Mouse (Mus musculus) inflammation-experienced regulatory T-cells (primary cell): ENCODE data around the gene Stfa3. TPM values are rescaled to one million over a fixed set of nuclear protein-coding genes. Genes with fewer than 3 reads are reported as not detected.

Experiments used
- polyA plus RNA-seq, 2 experiments: library from polyadenylated mRNA; unstranded; fragments of 100-300 nt; shearing (Covaris generic); gene quantifications; one replicate each; pipeline ENCODE4 v1.2.1; 2017

The Stfa3 gene
- 1 to 10 TPM in 1 of 2 experiments, not detected in 1; 2.3 TPM for polyA plus RNA-seq

DNA sequence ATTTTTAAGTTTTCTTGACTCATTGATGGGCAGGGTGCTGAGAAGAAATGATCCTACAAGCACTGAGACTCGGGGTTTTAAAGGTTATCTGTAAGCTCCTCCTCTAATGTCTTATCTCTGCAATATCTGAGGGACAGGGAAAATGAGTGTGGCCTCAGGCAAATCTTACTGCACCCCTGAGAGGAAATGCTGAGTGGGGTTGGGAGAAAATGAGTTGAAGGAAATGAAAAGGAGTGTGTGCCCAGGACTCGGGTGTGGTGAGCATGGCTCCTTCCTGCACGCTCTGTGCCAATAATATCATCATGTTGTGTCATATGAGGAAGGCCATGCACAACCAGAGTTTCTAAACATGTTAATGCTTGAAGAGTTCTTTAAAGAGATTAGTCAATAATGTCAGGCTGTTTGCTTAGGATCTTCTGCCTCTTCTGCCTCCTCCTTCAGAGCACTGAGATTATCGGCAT lies at the start of gene Stfa3:
TSS of gene Stfa3 (minus strand) at position 51 of the 461 bp plus-strand sequence.

DNA sequence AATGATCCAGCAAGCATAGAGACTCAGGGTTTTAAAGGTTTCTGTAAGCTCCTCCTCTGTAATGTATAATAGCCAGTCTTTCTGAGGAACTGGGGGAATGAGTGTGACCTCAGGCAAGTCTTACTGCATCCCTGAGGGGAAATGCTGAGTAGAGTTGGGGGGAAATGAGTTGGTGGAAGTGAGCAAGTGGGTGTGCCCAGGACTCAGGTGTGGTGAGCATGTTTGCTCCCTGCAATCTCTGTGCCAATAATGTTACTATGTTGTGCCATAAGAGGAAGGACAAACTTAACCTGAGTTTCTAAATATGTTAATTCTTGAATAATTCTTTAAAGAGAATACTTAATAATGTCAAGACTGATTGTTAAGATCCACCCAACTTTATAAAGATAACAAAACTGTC lies 46.8 kb downstream of the Stfa3 start, which contains the start of gene Stfa2:
TSS of gene Stfa2 (minus strand) at position 101 of the 400 bp plus-strand sequence.

Other genes with a start within 250 kb of the Stfa3 start
- not detected for gene Gm5416, start 245.0 kb downstream of the Stfa3 start, polyA plus RNA-seq
- gene 2010005H15Rik, start 233.9 kb downstream of the Stfa3 start, polyA plus RNA-seq = under 1 TPM in 1 of 2 experiments, not detected in 1; 0.76 TPM
- not detected for gene Stfa1, start 178.4 kb downstream of the Stfa3 start, polyA plus RNA-seq
- gene BC117090, start 121.1 kb downstream of the Stfa3 start, polyA plus RNA-seq = not detected
- gene BC100530, start 87.6 kb downstream of the Stfa3 start, polyA plus RNA-seq = not detected
- gene Stfa2, start 46.9 kb downstream of the Stfa3 start, polyA plus RNA-seq = not detected
- gene Casr, start 106.7 kb upstream of the Stfa3 start, polyA plus RNA-seq = under 1 TPM; 0.08 to 0.67 TPM
- 10 to 100 TPM; 29.3 to 47.7 TPM for gene Cd86, start 210.7 kb upstream of the Stfa3 start, polyA plus RNA-seq
- gene Ildr1, start 238.6 kb upstream of the Stfa3 start, polyA plus RNA-seq = 10 to 100 TPM; 12.0 to 13.9 TPM